Mouse (Mus musculus): ENCODE measurements at regions not wholly inside any gene's neighbourhood (a gene's known extent, or its start where the extent isn't known, plus 50 kb on each side); places are given as distances from the start of the nearest gene placed in this dataset.

DNA sequence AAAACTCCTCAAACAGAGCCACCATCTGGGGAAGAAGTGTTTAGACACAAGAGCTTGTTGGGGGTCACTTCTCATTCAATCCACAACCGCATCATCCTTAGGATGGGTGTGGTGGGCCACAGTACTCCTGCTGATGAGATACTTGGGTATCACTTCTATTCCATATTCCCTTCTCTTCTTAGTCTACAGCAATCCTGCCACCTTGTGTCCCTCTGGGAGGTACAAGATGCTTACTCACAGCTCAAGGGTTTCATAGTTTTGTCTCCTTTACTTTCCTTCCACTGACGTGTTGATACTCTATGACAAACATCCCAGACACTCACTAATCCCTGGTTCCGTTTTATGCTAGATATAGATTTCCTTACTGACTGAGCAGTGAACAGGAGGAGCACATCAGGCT lies 122.1 kb upstream of the Epha4 start:
- TF ChIP-seq CTCF (IDR thresholded peaks at IDR 0.05; ENCODE audit: control insufficient read depth, insufficient read depth, insufficient read length): no peak
- TF ChIP-seq USF1 (IDR thresholded peaks at IDR 0.05; ENCODE audit: low read depth): no peak
- no peak for TF ChIP-seq CEBPB (IDR thresholded peaks at IDR 0.05; ENCODE audit: low read depth)
- no peak for TF ChIP-seq MYOG (IDR thresholded peaks at IDR 0.05; ENCODE audit: control insufficient read depth, extremely low read depth, insufficient read length)
- TF ChIP-seq MYOD1 (IDR thresholded peaks at IDR 0.05; ENCODE audit: control insufficient read depth, insufficient read length, low read depth): no peak
- TF ChIP-seq MAX (IDR thresholded peaks at IDR 0.05): no peak
- no peak for TF ChIP-seq FOSL1 (IDR thresholded peaks at IDR 0.05; ENCODE audit: insufficient read depth, low read length, poor library complexity, severe bottlenecking)

All from C2C12 (cell line).